Mouse (Mus musculus) forebrain, embryonic 12.5 days (tissue): ENCODE measurements at regions not wholly inside any gene's neighbourhood (a gene's known extent, or its start where the extent isn't known, plus 50 kb on each side); places are given as distances from the start of the nearest gene placed in this dataset.
"Not testable (repeated sequence)": the region's sequence is repeated elsewhere in the genome, so short reads cannot be mapped to it uniquely, and the experiment has no call there.

Experiments
- ATAC-seq: fragments of 200-750 bp; cut with Nextera tagmentation; 2 replicates; pipeline ENCODE4 v1.8.0; 2017; ENCODE audit warnings: moderate TSS enrichment; ENCODE audit not compliant: low FRiP score
- H3K27ac ChIP-seq: fragments of 300-500 bp; sonication (generic); 2 replicates; pipeline ENCODE4 v1.5.1; 2016; ENCODE audit warnings: mild to moderate bottlenecking
- H3K27me3 ChIP-seq: fragments of 300-500 bp; sonication (generic); 2 replicates; pipeline ENCODE4 v1.6.1; 2016; ENCODE audit warnings: mild to moderate bottlenecking
- H3K36me3 ChIP-seq: fragments of 300-500 bp; sonication (generic); replicated peaks from 2 replicates; pipeline ENCODE4 v1.6.1; 2016; ENCODE audit warnings: mild to moderate bottlenecking
- H3K4me1 ChIP-seq: fragments of 300-500 bp; sonication (generic); 2 replicates; pipeline ENCODE4 v1.6.1; 2016
- H3K4me2 ChIP-seq: fragments of 300-500 bp; sonication (generic); 2 replicates; pipeline ENCODE4 v1.6.1; 2016; ENCODE audit warnings: mild to moderate bottlenecking, moderate library complexity
- H3K4me3 ChIP-seq: fragments of 300-500 bp; sonication (generic); replicated peaks from 2 replicates; pipeline ENCODE4 v1.5.1; 2016; ENCODE audit warnings: mild to moderate bottlenecking
- H3K9ac ChIP-seq: fragments of 300-500 bp; sonication (generic); 2 replicates; pipeline ENCODE4 v1.6.1; 2016; ENCODE audit warnings: mild to moderate bottlenecking
- H3K9me3 ChIP-seq: fragments of 300-500 bp; sonication (generic); 2 replicates; pipeline ENCODE4 v1.6.1; 2016
- WGBS: fragments of 180-500 bp; shearing (Covaris S2); methylation state at CpG from one replicate; pipeline ENCODE4 v1.1.7; 2016; 5-methylcytosine and 5-hydroxymethylcytosine counted together

- Histone ChIP-seq H3K27ac (no peak overlapping the region), H3K9ac (no peak overlapping the region), H3K27me3 (no peaks in the 10 kb centered on the region), H3K9me3 (no peaks in the 10 kb centered on the region), H3K4me3 (no peak overlapping the region), H3K36me3 (no peaks in the 10 kb centered on the region), H3K4me1 (no peaks in the 10 kb centered on the region), H3K4me2 (no peak overlapping the region)
- peak; percentile 30; the same call in 1 of the 2 replicates for ATAC-seq
These were observed 569.0 kb downstream of the Lrriq3 start for GRCm38 (mm10) chr3:155662280-155662679.

- Histone ChIP-seq H3K9ac (no peak overlapping the region), H3K27me3 (no peaks in the 10 kb centered on the region), H3K27ac (no peak overlapping the region), H3K4me1 (no peaks in the 10 kb centered on the region), H3K4me3 (no peak overlapping the region), H3K36me3 (no peaks in the 10 kb centered on the region), H3K4me2 (no peak overlapping the region), H3K9me3 (no peaks in the 10 kb centered on the region)
- 55% methylated on average over 1 of the region's 1 CpGs for WGBS
- no peak for ATAC-seq
These were observed 579.3 kb downstream of the Lrriq3 start for GRCm38 (mm10) chr3:155672558-155672957.

GRCm38 (mm10) chr3:155680200-155680599 is 587.0 kb downstream of the Lrriq3 start:
- peaks cover 3% of the 10 kb centered on the region; the same call in 1 of the 2 replicates for H3K4me1 ChIP-seq
- H3K4me3 ChIP-seq, result no peak overlapping the region
- H3K27ac ChIP-seq, result no peak overlapping the region
- H3K9ac ChIP-seq, result no peak overlapping the region
- WGBS, result 91% methylated on average over 4 of the region's 4 CpGs
- H3K36me3 ChIP-seq, result no peaks in the 10 kb centered on the region
- ATAC-seq, result no peak
- H3K9me3 ChIP-seq, result no peaks in the 10 kb centered on the region
- no peak overlapping the region for H3K4me2 ChIP-seq
- H3K27me3 ChIP-seq, result no peaks in the 10 kb centered on the region

GRCm38 (mm10) chr3:155682921-155683813 is 589.9 kb downstream of the Lrriq3 start:
- no peaks in the 10 kb centered on the region for H3K27me3 ChIP-seq
- H3K27ac ChIP-seq, result no peak overlapping the region
- H3K4me1 ChIP-seq, result peaks cover 3% of the 10 kb centered on the region; the same call in 1 of the 2 replicates
- WGBS, result 65% methylated on average over 8 of the region's 8 CpGs
- no peaks in the 10 kb centered on the region for H3K36me3 ChIP-seq
- no peak overlapping the region for H3K4me2 ChIP-seq
- no peak overlapping the region for H3K9ac ChIP-seq
- no peaks in the 10 kb centered on the region for H3K9me3 ChIP-seq
- 0 out of 2 replicates have a peak, but pooled peaks have one; percentile 27 for ATAC-seq
- H3K4me3 ChIP-seq, result no peak overlapping the region

- Histone ChIP-seq H3K36me3 (no peaks in the 10 kb centered on the region), H3K27ac (no peak overlapping the region), H3K9ac (no peak overlapping the region), H3K4me2 (no peak overlapping the region), H3K4me3 (no peak overlapping the region), H3K27me3 (no peaks in the 10 kb centered on the region), H3K4me1 (peaks cover 2% of the 10 kb centered on the region; the same call in 1 of the 2 replicates), H3K9me3 (no peaks in the 10 kb centered on the region)
- WGBS, result 81% methylated on average over 5 of the region's 5 CpGs
- ATAC-seq, result no peak
These were observed 595.1 kb downstream of the Lrriq3 start for GRCm38 (mm10) chr3:155688358-155688757.

- H3K9me3 ChIP-seq, result no peaks in the 10 kb centered on the region
- no peaks in the 10 kb centered on the region for H3K4me1 ChIP-seq
- H3K4me3 ChIP-seq, result no peak overlapping the region
- H3K9ac ChIP-seq, result no peak overlapping the region
- no peak overlapping the region for H3K27ac ChIP-seq
- no peak for ATAC-seq
- no peaks in the 10 kb centered on the region for H3K27me3 ChIP-seq
- no peaks in the 10 kb centered on the region for H3K36me3 ChIP-seq
- 92% methylated on average over 5 of the region's 5 CpGs for WGBS
- no peak overlapping the region for H3K4me2 ChIP-seq
These were observed 629.8 kb downstream of the Lrriq3 start for GRCm38 (mm10) chr3:155723011-155723510.

- H3K4me3 ChIP-seq, result no peak overlapping the region
- H3K9me3 ChIP-seq, result no peaks in the 10 kb centered on the region
- no peaks in the 10 kb centered on the region for H3K4me1 ChIP-seq
- no peaks in the 10 kb centered on the region for H3K36me3 ChIP-seq
- ATAC-seq, result no peak
- H3K4me2 ChIP-seq, result no peak overlapping the region
- no peak overlapping the region for H3K9ac ChIP-seq
- whole genome bisulfite sequencing, result 85% methylated on average over 2 of the region's 2 CpGs
- no peaks in the 10 kb centered on the region for H3K27me3 ChIP-seq
- H3K27ac ChIP-seq, result no peak overlapping the region
These were observed 649.2 kb downstream of the Lrriq3 start for GRCm38 (mm10) chr3:155742421-155742820.

GRCm38 (mm10) chr3:155746601-155747000 is 653.4 kb downstream of the Lrriq3 start:
- not testable (repeated sequence) for ATAC-seq, H3K4me2 ChIP-seq, H3K9ac ChIP-seq, H3K4me1 ChIP-seq, H3K36me3 ChIP-seq, H3K27me3 ChIP-seq, H3K4me3 ChIP-seq, H3K9me3 ChIP-seq, H3K27ac ChIP-seq
- WGBS, result 21% methylated on average over 1 of the region's 1 CpGs

- ATAC-seq, result no peak
These were observed 654.3 kb downstream of the Lrriq3 start for GRCm38 (mm10) chr3:155747511-155747910.

GRCm38 (mm10) chr3:155757285-155757684 is 664.1 kb downstream of the Lrriq3 start:
- Histone ChIP-seq H3K9me3 (no peaks in the 10 kb centered on the region), H3K9ac (no peak overlapping the region), H3K27me3 (no peaks in the 10 kb centered on the region), H3K4me3 (no peak overlapping the region), H3K36me3 (no peaks in the 10 kb centered on the region), H3K4me2 (no peak overlapping the region), H3K27ac (no peak overlapping the region), H3K4me1 (no peaks in the 10 kb centered on the region)
- ATAC-seq, result no peak
- 90% methylated on average over 3 of the region's 3 CpGs for WGBS

More at GRCm38 (mm10) chr3:155747511-155747910, 654.3 kb downstream of the Lrriq3 start:
- Histone ChIP-seq H3K9me3 (no peaks in the 10 kb centered on the region), H3K9ac (no peak overlapping the region), H3K36me3 (no peaks in the 10 kb centered on the region), H3K27ac (no peak overlapping the region), H3K4me2 (no peak overlapping the region), H3K4me3 (no peak overlapping the region), H3K27me3 (no peaks in the 10 kb centered on the region), H3K4me1 (no peaks in the 10 kb centered on the region)

- no peaks in the 10 kb centered on the region for H3K36me3 ChIP-seq
- no peak overlapping the region for H3K4me3 ChIP-seq
- no peak overlapping the region for H3K27ac ChIP-seq
- H3K27me3 ChIP-seq, result no peaks in the 10 kb centered on the region
- ATAC-seq, result no peak
- no peak overlapping the region for H3K9ac ChIP-seq
- no peak overlapping the region for H3K4me2 ChIP-seq
- no peaks in the 10 kb centered on the region for H3K4me1 ChIP-seq
- 89% methylated on average over 1 of the region's 1 CpGs for WGBS
- no peaks in the 10 kb centered on the region for H3K9me3 ChIP-seq
These were observed 682.8 kb downstream of the Lrriq3 start for GRCm38 (mm10) chr3:155776019-155776418.

GRCm38 (mm10) chr3:155777025-155777424 is 683.8 kb downstream of the Lrriq3 start:
- ATAC-seq, result no peak
- H3K27me3 ChIP-seq, result no peaks in the 10 kb centered on the region
- no peaks in the 10 kb centered on the region for H3K9me3 ChIP-seq
- no peak overlapping the region for H3K4me2 ChIP-seq
- H3K9ac ChIP-seq, result no peak overlapping the region
- 100% methylated on average over 1 of the region's 1 CpGs for WGBS
- H3K27ac ChIP-seq, result no peak overlapping the region
- no peaks in the 10 kb centered on the region for H3K36me3 ChIP-seq
- H3K4me3 ChIP-seq, result no peak overlapping the region
- no peaks in the 10 kb centered on the region for H3K4me1 ChIP-seq

GRCm38 (mm10) chr3:155815693-155816092 is 722.5 kb downstream of the Lrriq3 start:
- ATAC-seq, result no peak
- H3K4me3 ChIP-seq, result no peak overlapping the region
- H3K4me1 ChIP-seq, result no peaks in the 10 kb centered on the region
- no peaks in the 10 kb centered on the region for H3K36me3 ChIP-seq
- H3K9me3 ChIP-seq, result no peaks in the 10 kb centered on the region
- no peak overlapping the region for H3K9ac ChIP-seq
- no peak overlapping the region for H3K27ac ChIP-seq
- H3K27me3 ChIP-seq, result no peaks in the 10 kb centered on the region
- H3K4me2 ChIP-seq, result no peak overlapping the region
- whole genome bisulfite sequencing, result 81% methylated on average over 2 of the region's 2 CpGs
